Mouse (Mus musculus) CH12.LX (cell line): ENCODE measurements around the gene Mfsd11. TPM values are rescaled to one million over a fixed set of nuclear protein-coding genes. Genes with fewer than 3 reads are reported as not detected.

ENCODE experiments used
- DNase-seq: peaks from one replicate; pipeline ENCODE4 v3.0.0-alpha.2; 2013; ENCODE audit errors: extremely low read depth
- H3K27ac ChIP-seq: 2 replicates; pipeline ENCODE4 v1.5.1; 2012; ENCODE audit warnings: low read depth, mild to moderate bottlenecking, control low read depth, moderate library complexity; ENCODE audit not compliant: insufficient read depth
- H3K27me3 ChIP-seq: replicated peaks from 2 replicates; pipeline ENCODE3; 2012; ENCODE audit warnings: inconsistent platforms
- H3K36me3 ChIP-seq, 2 experiments: replicated peaks in 1 of 2; 2 replicates each; pipeline versions ENCODE3 to v1.6.1; 2012; ENCODE audit warnings: inconsistent platforms in 1 of 2, low read length in 1 of 2, mild to moderate bottlenecking in 1 of 2, mixed read lengths in 1 of 2, moderate library complexity in 1 of 2; ENCODE audit not compliant: control insufficient read depth in 1 of 2, insufficient read depth in 1 of 2
- H3K4me1 ChIP-seq, 2 experiments: 2 replicates each; pipeline ENCODE4 v1.6.1; 2012; ENCODE audit warnings: inconsistent platforms in 1 of 2, moderate library complexity in 1 of 2; ENCODE audit not compliant: insufficient read depth in 2 of 2, control insufficient read depth in 1 of 2
- H3K4me2 ChIP-seq: 2 replicates; pipeline ENCODE4 v1.6.1; 2012; ENCODE audit warnings: low read depth, mild to moderate bottlenecking, control low read depth; ENCODE audit not compliant: poor library complexity, insufficient read depth, severe bottlenecking
- H3K4me3 ChIP-seq, 3 experiments: fragments of 150-350 bp in 1 of 3; sonication (generic) in 1 of 3; replicated peaks in 1 of 3; 2 replicates each; pipeline versions ENCODE3 to v1.5.1; 2011 to 2012; ENCODE audit warnings: low read depth in 2 of 3, low read length in 2 of 3, mild to moderate bottlenecking in 2 of 3, moderate library complexity in 2 of 3, control low read depth in 1 of 3, improper control_type of control experiment in 1 of 3, inconsistent platforms in 1 of 3, mixed read lengths in 1 of 3; ENCODE audit not compliant: poor library complexity in 1 of 3
- H3K79me2 ChIP-seq: replicated peaks from 2 replicates; pipeline ENCODE4 v1.6.1; 2012; ENCODE audit warnings: mild to moderate bottlenecking, moderate library complexity; ENCODE audit not compliant: control insufficient read depth, poor library complexity, insufficient read depth, severe bottlenecking; ENCODE audit errors: extremely low read depth
- H3K9ac ChIP-seq: 2 replicates; pipeline ENCODE4 v1.6.1; 2012; ENCODE audit warnings: low read depth, mild to moderate bottlenecking, control low read depth, moderate library complexity; ENCODE audit not compliant: insufficient read depth
- H3K9me3 ChIP-seq: replicated peaks from 2 replicates; pipeline ENCODE3; 2012; ENCODE audit warnings: low read length, inconsistent platforms, mixed read lengths
- CHD1 ChIP-seq: IDR thresholded peaks from 2 replicates; pipeline ENCODE4 v1.6.1; 2012; ENCODE audit warnings: low read depth, low read length, improper control_type of control experiment, inconsistent platforms
- CHD2 ChIP-seq: IDR thresholded peaks from 2 replicates; pipeline ENCODE4 v1.6.1; 2011; ENCODE audit warnings: low read length, improper control_type of control experiment
- CTCF ChIP-seq, 2 experiments: IDR thresholded peaks in 1 of 2; conservative IDR thresholded peaks in 1 of 2; 2 replicates each; pipeline ENCODE4 v1.5.1; 2011 to 2012; ENCODE audit warnings: low read depth in 2 of 2, low read length in 2 of 2, improper control_type of control experiment in 1 of 2, inconsistent platforms in 1 of 2, mild to moderate bottlenecking in 1 of 2, moderate library complexity in 1 of 2
- EP300 ChIP-seq: IDR thresholded peaks from 2 replicates; pipeline ENCODE4 v1.6.1; 2011; ENCODE audit warnings: low read length, improper control_type of control experiment
- ETS1 ChIP-seq: conservative IDR thresholded peaks from 2 replicates; pipeline ENCODE4 v1.6.1; 2012; ENCODE audit warnings: low read depth, mild to moderate bottlenecking, inconsistent platforms, low read length, improper control_type of control experiment, moderate library complexity
- GABPA ChIP-seq: IDR thresholded peaks from 2 replicates; pipeline ENCODE4 v1.6.1; 2012; ENCODE audit warnings: low read depth, low read length, improper control_type of control experiment, inconsistent platforms; ENCODE audit not compliant: insufficient replicate concordance
- JUN ChIP-seq: IDR thresholded peaks from 2 replicates; pipeline ENCODE4 v1.6.1; 2011; ENCODE audit warnings: low read depth, mild to moderate bottlenecking, low read length, improper control_type of control experiment, moderate library complexity; ENCODE audit not compliant: insufficient read depth
- JUND ChIP-seq: conservative IDR thresholded peaks from 2 replicates; pipeline ENCODE4 v1.6.1; 2011; ENCODE audit warnings: low read depth, low read length, improper control_type of control experiment
- KAT2A ChIP-seq: IDR thresholded peaks from 2 replicates; pipeline ENCODE4 v1.6.1; 2012; ENCODE audit warnings: low read length, improper control_type of control experiment, inconsistent platforms; ENCODE audit not compliant: insufficient replicate concordance
- MAFK ChIP-seq: IDR thresholded peaks from 2 replicates; pipeline ENCODE4 v1.6.1; 2011; ENCODE audit warnings: low read length, improper control_type of control experiment; ENCODE audit not compliant: insufficient replicate concordance
- MAX ChIP-seq: IDR thresholded peaks from 2 replicates; pipeline ENCODE4 v1.6.1; 2011; ENCODE audit warnings: low read length, improper control_type of control experiment
- MAZ ChIP-seq: IDR thresholded peaks from 2 replicates; pipeline ENCODE4 v1.6.1; 2012; ENCODE audit warnings: low read depth, mild to moderate bottlenecking, inconsistent platforms, low read length, improper control_type of control experiment, moderate library complexity
- MYC ChIP-seq: IDR thresholded peaks from 2 replicates; pipeline ENCODE4 v1.6.1; 2011; ENCODE audit warnings: low read depth, mild to moderate bottlenecking, improper control_type of control experiment, low read length
- POLR2AphosphoS2 ChIP-seq: IDR thresholded peaks from 2 replicates; pipeline ENCODE4 v1.6.1; 2011; ENCODE audit warnings: low read depth, low read length, improper control_type of control experiment
- RAD21 ChIP-seq: IDR thresholded peaks from 2 replicates; pipeline ENCODE4 v1.6.1; 2011; ENCODE audit warnings: low read depth, mild to moderate bottlenecking, low read length, improper control_type of control experiment, moderate library complexity
- RCOR1 ChIP-seq: conservative IDR thresholded peaks from 2 replicates; pipeline ENCODE4 v1.6.1; 2012; ENCODE audit warnings: low read depth, mild to moderate bottlenecking, inconsistent platforms, low read length, improper control_type of control experiment
- USF1 ChIP-seq: IDR thresholded peaks from 2 replicates; pipeline ENCODE4 v1.6.1; 2014; ENCODE audit warnings: low read depth, mild to moderate bottlenecking, inconsistent platforms, low read length, improper control_type of control experiment
- USF2 ChIP-seq: conservative IDR thresholded peaks from 2 replicates; pipeline ENCODE4 v1.6.1; 2011; ENCODE audit warnings: low read depth, low read length, improper control_type of control experiment
- ZC3H11A ChIP-seq: IDR thresholded peaks from 2 replicates; pipeline ENCODE4 v1.6.1; 2012; ENCODE audit warnings: low read depth, mild to moderate bottlenecking, inconsistent platforms, low read length, improper control_type of control experiment
- ZKSCAN1 ChIP-seq: IDR thresholded peaks from 2 replicates; pipeline ENCODE4 v1.6.1; 2012; ENCODE audit warnings: low read depth, inconsistent platforms, low read length, improper control_type of control experiment, borderline replicate concordance
- ZMIZ1 ChIP-seq: IDR thresholded peaks from 2 replicates; pipeline ENCODE4 v1.6.1; 2012; ENCODE audit warnings: low read depth, mild to moderate bottlenecking, inconsistent platforms, low read length, improper control_type of control experiment
- ZNF384 ChIP-seq: IDR thresholded peaks from 2 replicates; pipeline ENCODE4 v1.6.1; 2012; ENCODE audit warnings: low read depth, low read length, improper control_type of control experiment, inconsistent platforms
- dilution Hi-C: fragments of 300-500 bp; cut with MboI; formaldehyde crosslinking; loops from 2 replicates; pipeline ENCODE4 v1.14.3; 2020; ENCODE audit warnings: low sequenced_read_pairs; ENCODE audit not compliant: extremely low pct_unique_long_range_greater_than_20kb, extremely low pct_ligation_motif_present
- in situ Hi-C: fragments of 300-500 bp; cut with MboI; formaldehyde crosslinking; loops from 3 replicates; pipeline ENCODE4 v1.14.3; 2019; ENCODE audit warnings: low sequenced_read_pairs, low pct_ligation_motif_present, low pct_unique_long_range_greater_than_20kb, mixed read lengths
- polyA plus RNA-seq: library from polyadenylated mRNA; unstranded; fragments of >175 nt; gene quantifications from 2 replicates; pipeline ENCODE4 v1.2.1, GENCODE M21; 2012; ENCODE audit warnings: low read depth; ENCODE audit not compliant: insufficient read length
- total RNA-seq, 2 experiments: library from RNA; depleted of rRNA; stranded (reverse); fragments of 300-350 nt in 1 of 2; fragments of >200 nt in 1 of 2; gene quantifications; 2 replicates each; pipeline ENCODE4 v1.2.3; 2012 to 2014

Gene Mfsd11
- total and polyA plus RNA-seq, 3 experiments, result 4.1 to 17.7 (median 13.2) TPM

DNA sequence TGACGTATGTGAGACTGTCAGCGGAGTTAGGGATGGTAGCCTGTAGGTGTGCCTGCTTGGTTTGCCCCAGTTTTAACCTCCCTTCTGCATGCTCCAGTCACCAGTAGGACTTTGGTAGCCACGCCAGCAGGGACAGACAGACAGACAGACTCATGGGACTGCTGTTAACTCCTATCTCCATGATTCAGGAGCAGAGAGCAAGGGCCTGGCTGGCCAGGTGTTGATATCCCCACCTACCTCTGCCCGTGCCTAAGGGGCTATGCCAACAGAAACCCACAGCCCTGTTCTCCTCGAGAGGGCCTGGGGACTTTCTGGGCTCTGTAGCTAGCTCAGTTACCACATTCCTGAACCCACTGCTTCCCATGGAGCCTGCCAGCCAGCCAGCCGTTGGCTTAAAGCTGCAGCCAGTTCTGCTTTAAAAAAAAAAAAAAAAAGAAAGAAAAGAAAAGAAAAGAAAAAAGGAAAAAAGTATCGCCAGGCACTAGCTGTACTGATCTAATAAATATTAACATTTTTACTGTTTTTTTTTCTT, 37.3 kb upstream of the Mfsd11 start:
- TF ChIP-seq ETS1 (no peak), KAT2A (no peak), POLR2AphosphoS2 (no peak), MAFK (no peak), RCOR1 (no peak), CHD2 (no peak), RAD21 (no peak), MYC (no peak), ZKSCAN1 (no peak), EP300 (no peak), ZNF384 (no peak), JUN (no peak), MAX (no peak), ZMIZ1 (no peak), JUND (no peak)
- Histone ChIP-seq H3K4me2 (no peak overlapping the region), H3K36me3 (no peaks in the 10 kb centered on the region), H3K27ac (no peak overlapping the region), H3K9ac (no peak overlapping the region), H3K27me3 (peaks cover 8% of the 10 kb centered on the region), H3K79me2 (no peaks in the 10 kb centered on the region), H3K9me3 (no peaks in the 10 kb centered on the region), H3K4me1 (peaks cover 9 to 25% of the 10 kb centered on the region in 2 experiments), H3K4me3 (no peak overlapping the region)
- dilution Hi-C loops (no loop called here), in situ Hi-C loops (no loop called here)
- no peak for DNase-seq

DNA sequence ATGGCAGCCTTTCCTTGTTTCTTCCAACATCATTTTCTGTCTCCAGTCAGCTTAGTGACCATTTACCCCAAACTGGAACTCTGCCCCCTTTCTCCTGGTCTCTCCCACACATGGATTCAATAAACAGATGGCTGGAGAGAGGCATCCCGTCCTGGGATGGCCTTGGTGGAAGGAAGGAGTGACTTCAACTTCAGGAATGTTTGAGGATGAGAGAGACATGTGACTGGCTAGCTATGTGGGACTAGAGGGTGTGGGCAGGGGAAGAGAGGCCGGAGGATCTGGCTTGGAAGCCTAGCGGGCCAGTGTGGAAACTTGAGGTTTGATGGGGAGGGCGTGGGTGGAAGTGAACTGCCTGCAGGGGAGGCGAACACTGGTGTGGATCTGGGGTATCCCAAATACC, 35.5 kb upstream of the Mfsd11 start:
- DNase-seq, result no peak
- dilution Hi-C loops, result no loop called here

More for the DNA sequence above, 35.5 kb upstream of the Mfsd11 start:
- no peak for TF ChIP-seq MAZ
- TF ChIP-seq EP300, result no peak
- TF ChIP-seq MAFK, result no peak
- no peak for TF ChIP-seq ZC3H11A
- no peak for TF ChIP-seq MAX
- no peak for TF ChIP-seq USF1
- TF ChIP-seq CHD1, result no peak
- no peak for TF ChIP-seq GABPA
- TF ChIP-seq JUN, result no peak
- no peak for TF ChIP-seq CTCF (conservative IDR thresholded peaks at IDR 0.05 in 1 of 2, IDR thresholded peaks at IDR 0.05 in 1 of 2; ENCODE audit: low read depth in 2 of 2, low read length in 2 of 2)
- TF ChIP-seq USF2, result no peak
- no peak for TF ChIP-seq ZNF384
- Histone ChIP-seq H3K27ac (no peak overlapping the region), H3K79me2 (no peaks in the 10 kb centered on the region), H3K4me3 (no peak overlapping the region), H3K4me2 (no peak overlapping the region), H3K27me3 (no peaks in the 10 kb centered on the region), H3K9me3 (no peaks in the 10 kb centered on the region), H3K36me3 (no peaks in the 10 kb centered on the region), H3K4me1 (peaks cover 9 to 18% of the 10 kb centered on the region in 2 experiments), H3K9ac (no peak overlapping the region)
- in situ Hi-C loops, result no loop called here
